Mouse (Mus musculus) spleen, postnatal 36 days (tissue): ENCODE results near the gene Mroh2a.

Experiments used
- DNase-seq, 2 experiments: peaks; one replicate each; pipeline ENCODE4 v3.0.0; 2022; ENCODE audit warnings: low spot score in 2 of 2, mixed read lengths in 1 of 2

Gene Mroh2a

DNA sequence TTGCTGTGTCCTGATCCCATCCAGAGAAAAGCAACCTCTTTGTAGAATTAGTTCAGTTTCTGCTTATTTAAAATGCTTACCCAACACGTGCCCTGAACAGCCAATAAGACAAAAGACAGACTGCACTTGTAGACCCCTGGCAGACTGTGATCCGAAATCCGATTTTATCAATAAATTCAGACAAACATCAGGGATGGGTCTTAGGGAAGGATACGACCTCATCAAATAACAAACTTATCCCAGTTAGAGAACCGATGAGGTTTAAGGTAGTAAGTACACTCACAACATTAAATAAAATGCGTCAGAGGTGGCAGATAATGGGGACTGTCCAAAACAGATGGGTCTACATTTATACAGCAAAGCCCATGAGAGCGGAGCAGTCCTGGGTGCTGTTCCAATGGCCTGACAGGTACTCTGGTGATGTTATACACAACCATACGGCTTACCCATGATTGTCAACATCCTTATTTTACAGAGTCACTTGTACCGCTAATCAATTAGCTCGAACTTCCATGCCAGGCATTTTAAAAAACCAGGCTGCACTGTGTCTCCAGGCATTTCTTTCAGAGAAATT is 49.8 kb downstream of the Mroh2a start:
- DNase-seq: no peak

GRCm38 (mm10) chr1:88277098-88277817 is 50.5 kb downstream of the Mroh2a start, which contains the start of the genes Hjurp and Trpm8:
Hjurp (minus strand) TSS chr1:88277633.
Trpm8 (plus strand) TSS chr1:88277661.
- DNase-seq: peak; percentile 100

- DNase-seq: no peak
Observed at GRCm38 (mm10) chr1:88277818-88278511, 51.2 kb downstream of the Mroh2a start.

GRCm38 (mm10) chr1:88279111-88280005 is 52.6 kb downstream of the Mroh2a start:
- no peak for DNase-seq

GRCm38 (mm10) chr1:88280006-88280690 is 53.4 kb downstream of the Mroh2a start:
- DNase-seq: no peak

DNA sequence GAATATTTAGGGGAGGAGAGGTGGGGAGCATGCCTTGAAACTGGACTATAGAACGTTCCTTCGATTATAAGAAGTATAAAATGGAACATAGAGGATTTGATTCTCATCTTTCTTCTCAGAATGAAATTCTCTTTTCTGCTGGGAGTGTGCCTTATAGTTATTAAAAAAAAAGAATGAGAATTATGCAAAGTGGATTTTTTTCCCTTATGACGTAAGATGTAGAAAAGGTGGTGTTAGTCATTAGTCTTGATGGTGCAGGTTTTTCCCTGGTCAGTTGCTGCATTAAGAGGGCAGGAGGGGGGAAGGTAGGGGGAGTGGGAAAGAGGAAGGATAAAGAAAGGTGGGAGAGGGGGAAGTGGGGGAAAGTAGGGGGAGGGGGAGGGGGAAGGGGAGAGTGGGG is 55.5 kb downstream of the Mroh2a start:
- DNase-seq: no peak

DNA sequence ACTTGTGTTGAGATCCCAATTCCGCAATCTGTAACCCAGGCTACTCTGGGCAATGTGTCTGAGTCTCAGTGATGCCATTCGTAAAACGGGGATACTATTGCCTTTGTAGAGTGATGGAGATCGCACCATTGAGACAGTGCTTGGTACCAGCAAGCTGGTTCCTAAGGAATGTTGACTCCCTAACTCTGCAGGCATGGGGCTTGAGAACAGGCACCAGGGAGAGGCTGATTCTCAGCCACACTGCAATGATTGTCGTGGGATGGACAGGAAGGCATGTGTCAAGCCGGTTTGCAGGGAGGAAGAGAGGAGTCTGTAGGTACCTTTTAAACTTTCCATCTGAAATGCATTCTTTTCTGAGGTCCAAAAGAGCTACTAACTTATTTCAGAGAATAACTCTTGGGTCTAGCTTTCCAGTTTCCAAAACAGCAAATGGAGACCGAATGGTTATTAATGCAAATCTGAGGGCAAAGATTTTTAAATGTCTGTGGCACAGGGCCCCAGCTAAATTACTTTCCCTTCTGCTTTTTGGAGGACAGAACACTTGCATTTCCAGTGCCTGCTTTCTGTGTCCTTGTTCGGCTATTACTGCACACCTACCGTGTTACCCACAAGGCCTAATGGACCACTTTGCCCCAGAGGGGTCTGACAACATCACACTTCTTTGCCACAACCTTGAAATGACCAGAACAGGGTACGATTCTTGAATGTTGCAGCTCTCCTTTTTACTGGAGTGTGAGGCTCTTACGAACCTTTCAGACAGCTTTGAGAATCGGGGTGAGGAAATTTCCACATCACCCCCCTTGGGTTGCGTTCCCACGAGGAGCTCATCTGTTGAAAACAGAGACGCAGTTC is 56.8 kb downstream of the Mroh2a start:
- peak in 1 of 2 experiments; percentile 49 for DNase-seq

DNA sequence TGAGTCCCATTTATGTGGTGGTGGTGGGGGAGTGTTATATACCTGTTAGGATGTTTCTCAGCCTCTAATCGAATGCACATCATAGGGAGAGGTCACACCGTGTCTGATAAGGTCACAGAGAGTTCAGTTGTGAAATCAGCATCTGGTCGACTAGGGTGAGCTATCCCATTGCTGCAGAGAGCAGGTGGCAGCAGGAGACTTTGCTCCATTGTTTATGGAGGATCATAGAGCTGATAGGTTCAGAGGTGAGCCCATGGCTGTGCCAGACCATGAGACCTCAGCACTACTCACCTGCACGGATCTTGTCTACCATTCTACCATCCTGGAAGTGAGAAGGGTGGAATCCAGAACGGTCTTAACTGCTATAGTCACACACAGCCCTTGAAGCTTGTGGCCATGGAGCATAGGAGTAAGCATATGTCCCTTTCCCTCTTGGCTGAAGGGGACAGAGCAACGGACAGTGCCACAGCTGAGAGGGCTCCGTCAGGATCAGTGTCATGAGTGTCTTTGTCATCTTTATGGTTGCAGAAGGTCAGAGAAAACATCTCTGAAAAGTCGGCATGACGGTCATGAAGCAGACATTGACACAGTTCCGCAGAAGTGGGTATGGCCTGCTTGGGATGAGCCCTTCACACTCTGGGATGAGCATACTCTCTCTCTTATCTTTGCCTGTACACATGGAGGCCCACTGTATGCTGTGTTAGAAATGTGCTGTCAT is 57.6 kb downstream of the Mroh2a start:
- DNase-seq: no peak

- no peak for DNase-seq
Observed at GRCm38 (mm10) chr1:88284946-88285320, 58.1 kb downstream of the Mroh2a start.

DNA sequence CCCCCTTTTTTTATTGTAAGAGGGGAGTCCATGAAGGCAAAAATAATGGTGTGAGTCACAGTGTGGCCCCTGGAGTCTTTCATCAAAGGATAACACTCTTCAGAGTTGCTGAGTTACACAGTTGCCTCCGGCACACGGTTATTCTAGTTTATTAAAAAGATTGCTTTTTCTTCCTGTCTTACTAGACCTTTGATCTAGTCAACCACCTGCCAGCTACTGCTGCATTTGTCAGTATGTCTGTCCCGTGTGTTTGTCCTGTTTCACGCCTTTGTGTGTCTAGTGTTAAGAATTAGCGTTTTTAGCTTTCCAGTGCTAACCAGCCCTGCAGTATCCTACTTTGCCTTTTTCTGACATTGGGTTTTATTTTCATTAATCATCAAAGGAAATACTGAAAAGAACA is 58.9 kb downstream of the Mroh2a start:
- DNase-seq: no peak

DNA sequence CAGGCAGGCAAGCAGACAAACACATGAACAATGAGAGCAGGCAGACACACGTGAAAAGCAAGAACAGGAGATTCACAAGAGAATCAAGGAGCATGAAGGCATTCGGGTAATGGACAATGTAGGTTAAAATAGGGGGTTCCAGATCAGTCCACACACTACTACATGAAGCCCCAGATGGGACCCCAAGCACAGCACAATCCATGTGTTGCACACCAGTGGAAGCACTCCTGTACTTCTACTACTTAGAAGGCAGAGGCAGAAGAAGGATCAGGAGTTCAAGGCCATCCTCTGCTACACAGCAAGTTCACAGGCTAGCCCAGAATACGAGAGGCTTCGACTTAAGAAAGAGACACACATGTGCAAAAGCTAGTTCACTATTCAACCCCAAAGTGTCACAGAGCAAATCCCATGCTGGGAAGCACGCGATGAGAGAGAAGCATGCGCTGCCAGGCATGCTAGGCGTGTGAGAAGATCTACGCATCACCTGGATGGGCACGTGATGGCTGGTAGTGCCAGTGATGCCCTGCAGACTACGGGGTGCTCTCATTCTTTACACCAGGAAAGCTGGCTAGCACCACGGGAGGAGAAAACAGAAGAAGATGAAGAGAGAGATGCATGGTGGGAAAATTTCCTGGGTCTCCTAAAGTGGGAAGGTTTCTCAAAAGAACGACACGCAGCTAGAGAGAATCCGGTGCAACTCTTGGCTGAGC is 59.5 kb downstream of the Mroh2a start:
- no peak for DNase-seq

- DNase-seq: no peak
Observed at GRCm38 (mm10) chr1:88286887-88287696, 60.3 kb downstream of the Mroh2a start.

DNA sequence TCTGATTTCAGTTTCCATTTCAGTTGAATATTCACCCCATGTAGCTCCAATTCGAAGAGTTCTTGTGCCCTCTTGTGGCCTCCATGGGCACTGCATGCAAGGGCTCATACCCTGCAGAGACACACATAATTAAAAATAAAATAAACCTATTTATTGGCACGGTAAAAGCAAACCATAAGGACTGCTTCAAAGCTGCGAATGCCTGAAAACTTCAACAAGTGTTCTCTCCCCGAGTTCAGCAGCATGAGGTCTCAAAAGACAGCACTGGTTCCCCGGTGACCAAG is 60.9 kb downstream of the Mroh2a start:
- DNase-seq: no peak

DNA sequence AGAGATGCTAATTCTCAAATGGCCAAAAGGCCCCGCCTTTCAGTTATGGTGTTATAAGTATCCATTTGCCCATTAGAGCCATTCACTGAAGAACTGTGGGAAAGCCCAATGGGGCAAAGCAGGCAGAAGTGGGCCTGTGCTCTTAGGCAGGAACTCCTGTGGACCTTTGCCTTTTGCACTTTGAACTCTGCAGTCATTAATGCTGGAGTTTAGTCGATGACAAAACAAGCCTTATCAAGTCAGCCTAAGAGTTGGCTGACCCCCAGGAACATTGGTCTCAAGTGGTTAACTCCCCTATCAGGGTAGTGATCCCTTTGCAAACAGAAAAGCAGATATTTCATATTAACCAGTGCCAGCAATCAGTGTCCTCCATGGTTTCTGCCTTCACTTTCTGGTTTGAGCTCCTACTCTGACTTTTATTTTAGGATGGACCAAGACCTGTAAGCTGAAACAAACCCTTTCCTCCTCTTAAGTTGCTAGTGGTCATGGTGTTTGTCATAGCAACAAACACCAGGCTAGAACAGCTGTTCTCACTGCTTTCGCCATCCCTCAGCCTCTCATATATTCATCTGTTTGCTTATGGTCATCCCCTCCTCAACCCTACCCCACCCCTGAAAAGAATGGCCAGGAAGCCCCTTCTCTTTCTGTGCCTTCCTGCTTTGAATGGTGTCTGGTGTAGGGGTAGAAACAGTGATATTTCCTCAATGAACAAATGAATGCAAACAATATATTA is 61.4 kb downstream of the Mroh2a start:
- peak in 1 of 2 experiments; percentile 7 for DNase-seq

GRCm38 (mm10) chr1:88288789-88289127 is 62.0 kb downstream of the Mroh2a start:
- DNase-seq: peak in 1 of 2 experiments; percentile 2

GRCm38 (mm10) chr1:88289152-88289551 is 62.4 kb downstream of the Mroh2a start:
- no peak for DNase-seq

DNA sequence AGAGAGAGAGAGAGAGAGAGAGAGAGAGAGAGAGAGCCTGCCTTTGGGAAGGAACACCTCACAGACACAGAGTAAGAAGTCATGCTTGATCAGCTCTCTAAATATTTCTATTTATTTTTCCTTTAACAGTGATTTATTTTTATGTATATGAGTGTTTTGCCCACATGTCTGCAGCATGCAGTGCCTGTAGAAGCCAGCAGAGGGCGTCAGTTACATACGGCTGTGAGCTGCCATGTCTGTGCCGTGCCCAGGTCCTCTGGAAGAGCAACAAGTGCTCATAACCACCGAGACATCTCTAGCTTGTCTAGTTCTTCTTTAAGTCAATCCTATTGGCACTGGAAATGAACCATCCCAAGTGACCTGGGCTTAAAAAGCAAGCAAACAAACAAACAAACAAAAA is 63.1 kb downstream of the Mroh2a start:
- DNase-seq: peak in 1 of 2 experiments; percentile 33

DNA sequence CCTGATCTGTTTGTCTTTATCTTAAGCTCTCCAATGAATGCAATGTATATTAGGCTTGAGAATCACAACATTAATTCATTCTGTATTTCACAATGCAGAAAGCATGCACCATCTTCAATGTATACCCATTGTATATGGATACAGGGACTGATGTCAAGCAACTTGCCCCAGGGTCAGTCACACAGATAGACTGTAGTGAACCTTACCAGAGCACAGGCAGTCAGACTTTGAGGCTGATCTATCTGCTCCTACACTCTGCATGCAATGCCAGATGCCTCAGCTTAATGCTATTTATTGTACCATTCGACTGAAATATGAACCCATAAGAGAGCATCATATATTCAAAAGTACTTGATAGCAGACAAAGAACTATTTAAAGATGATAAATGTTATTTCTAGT is 63.7 kb downstream of the Mroh2a start:
- peak in 1 of 2 experiments; percentile 8 for DNase-seq
